Mouse (Mus musculus): ENCODE measurements around the gene 2310061I04Rik.

DNA sequence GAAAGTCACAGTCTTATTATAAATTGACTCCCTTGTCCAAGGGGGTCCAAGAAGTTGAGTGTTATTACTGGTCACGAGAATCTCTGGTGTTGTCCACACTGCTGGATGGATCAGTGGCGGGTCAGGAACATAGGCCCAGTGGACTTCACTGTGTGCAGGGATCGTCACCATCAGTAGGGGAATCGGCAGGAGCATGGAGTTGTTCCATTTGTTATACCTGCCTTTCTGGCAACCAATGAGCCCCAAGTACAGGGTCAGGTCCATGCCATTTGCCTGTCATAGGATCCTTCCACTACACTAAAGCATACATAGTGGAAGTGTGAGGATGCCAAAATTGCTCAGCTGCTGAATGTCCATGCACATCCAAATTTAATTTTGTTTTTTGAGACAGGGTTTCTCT lies 35.4 kb upstream of the 2310061I04Rik start:
- TF ChIP-seq EP300 (IDR thresholded peaks at IDR 0.05; ENCODE audit: insufficient read depth, low read depth, low read length) (no peak), CTCF (IDR thresholded peaks at IDR 0.05) (no peak), POLR2A (IDR thresholded peaks at IDR 0.05; ENCODE audit: insufficient read depth, low read depth, low read length) (no peak)

All from heart, adult 2 months (tissue).